Mouse (Mus musculus) MEL (cell line): ENCODE measurements at regions not wholly inside any gene's neighbourhood (a gene's known extent, or its start where the extent isn't known, plus 50 kb on each side); places are given as distances from the start of the nearest gene placed in this dataset.

ENCODE experiments used
- DNase-seq: peaks from one replicate; pipeline ENCODE4 v3.0.0; 2011; ENCODE audit warnings: low read depth, low spot score
- H3K27ac ChIP-seq: 2 replicates; pipeline ENCODE4 v1.5.1; 2012; ENCODE audit warnings: low read depth, mild to moderate bottlenecking, control low read depth, low read length, moderate library complexity; ENCODE audit not compliant: control insufficient read depth
- H3K27me3 ChIP-seq, 2 experiments: fragments of 150-350 bp in 1 of 2; sonication (generic) in 1 of 2; 2 replicates each; pipeline ENCODE4 v1.6.1; 2012; ENCODE audit warnings: low read length in 2 of 2, mild to moderate bottlenecking in 2 of 2, improper control_type of control experiment in 1 of 2, moderate library complexity in 1 of 2; ENCODE audit not compliant: insufficient read depth in 2 of 2, control insufficient read depth in 1 of 2
- H3K36me3 ChIP-seq, 2 experiments: 2 replicates each; pipeline ENCODE4 v1.6.1; 2012 to 2014; ENCODE audit warnings: low read length in 2 of 2, improper control_type of control experiment in 1 of 2, inconsistent platforms in 1 of 2, mild to moderate bottlenecking in 1 of 2; ENCODE audit not compliant: insufficient read depth in 2 of 2, control insufficient read depth in 1 of 2
- H3K4me1 ChIP-seq, 2 experiments: fragments of 150-350 bp in 1 of 2; sonication (generic) in 1 of 2; 2 replicates each; pipeline ENCODE4 v1.6.1; 2012; ENCODE audit warnings: low read length in 2 of 2, improper control_type of control experiment in 1 of 2, mild to moderate bottlenecking in 1 of 2; ENCODE audit not compliant: insufficient read depth in 2 of 2, control insufficient read depth in 1 of 2
- H3K4me3 ChIP-seq, 2 experiments: fragments of 150-350 bp in 1 of 2; sonication (generic) in 1 of 2; 2 replicates each; pipeline ENCODE4 v1.5.1; 2012; ENCODE audit warnings: low read depth in 2 of 2, low read length in 2 of 2, mild to moderate bottlenecking in 2 of 2, moderate library complexity in 2 of 2, control low read depth in 1 of 2, improper control_type of control experiment in 1 of 2; ENCODE audit not compliant: control insufficient read depth in 1 of 2, insufficient read depth in 1 of 2
- H3K79me2 ChIP-seq: 2 replicates; pipeline ENCODE4 v1.6.1; 2012; ENCODE audit warnings: mild to moderate bottlenecking, low read length, moderate library complexity; ENCODE audit not compliant: control insufficient read depth, poor library complexity, insufficient read depth
- H3K9ac ChIP-seq: 2 replicates; pipeline ENCODE4 v1.6.1; 2012; ENCODE audit warnings: low read depth, mild to moderate bottlenecking, control low read depth, low read length, moderate library complexity; ENCODE audit not compliant: control insufficient read depth, poor library complexity, severe bottlenecking
- H3K9me3 ChIP-seq: fragments of 150-350 bp; sonication (generic); replicated peaks from 2 replicates; pipeline ENCODE4 v1.6.1; 2012; ENCODE audit warnings: mild to moderate bottlenecking, low read length, improper control_type of control experiment, moderate library complexity; ENCODE audit not compliant: insufficient read depth
- BHLHE40 ChIP-seq: IDR thresholded peaks from 2 replicates; pipeline ENCODE4 v1.6.1; 2012; ENCODE audit warnings: low read depth, mild to moderate bottlenecking, inconsistent platforms, low read length, improper control_type of control experiment, borderline replicate concordance
- CHD2 ChIP-seq: IDR thresholded peaks from 2 replicates; pipeline ENCODE4 v1.6.1; 2011; ENCODE audit warnings: low read length, improper control_type of control experiment
- E2F4 ChIP-seq: IDR thresholded peaks from 2 replicates; pipeline ENCODE4 v1.6.1; 2011; ENCODE audit warnings: low read depth, low read length, improper control_type of control experiment, borderline replicate concordance
- ELF1 ChIP-seq: IDR thresholded peaks from 2 replicates; pipeline ENCODE4 v1.6.1; 2014; ENCODE audit warnings: low read depth, mild to moderate bottlenecking, inconsistent platforms, low read length, improper control_type of control experiment, moderate library complexity
- EP300 ChIP-seq, 2 experiments: IDR thresholded peaks; 2 replicates each; pipeline ENCODE4 v1.6.1; 2011; ENCODE audit warnings: improper control_type of control experiment in 2 of 2, low read length in 2 of 2, low read depth in 1 of 2, mild to moderate bottlenecking in 1 of 2
- GABPA ChIP-seq: IDR thresholded peaks from 2 replicates; pipeline ENCODE4 v1.6.1; 2012; ENCODE audit warnings: low read depth, mild to moderate bottlenecking, inconsistent platforms, low read length, improper control_type of control experiment, moderate library complexity
- HCFC1 ChIP-seq: IDR thresholded peaks from 2 replicates; pipeline ENCODE4 v1.6.1; 2012; ENCODE audit warnings: low read depth, mild to moderate bottlenecking, inconsistent platforms, low read length, improper control_type of control experiment, moderate library complexity
- JUND ChIP-seq: IDR thresholded peaks from 2 replicates; pipeline ENCODE4 v1.6.1; 2011; ENCODE audit warnings: low read depth, mild to moderate bottlenecking, improper control_type of control experiment, low read length
- KAT2A ChIP-seq: conservative IDR thresholded peaks from 2 replicates; pipeline ENCODE4 v1.6.1; 2012; ENCODE audit warnings: low read depth, low read length, improper control_type of control experiment, inconsistent platforms
- MAFK ChIP-seq: IDR thresholded peaks from 2 replicates; pipeline ENCODE4 v1.6.1; 2011; ENCODE audit warnings: low read depth, mild to moderate bottlenecking, low read length, improper control_type of control experiment, borderline replicate concordance
- MAX ChIP-seq: IDR thresholded peaks from 2 replicates; pipeline ENCODE4 v1.6.1; 2011; ENCODE audit warnings: low read length, improper control_type of control experiment
- MAZ ChIP-seq: IDR thresholded peaks from 2 replicates; pipeline ENCODE4 v1.6.1; 2012; ENCODE audit warnings: low read depth, mild to moderate bottlenecking, inconsistent platforms, low read length, improper control_type of control experiment
- MEF2A ChIP-seq: IDR thresholded peaks from 2 replicates; pipeline ENCODE4 v1.6.1; 2014; ENCODE audit warnings: low read depth, mild to moderate bottlenecking, inconsistent platforms, low read length, improper control_type of control experiment; ENCODE audit not compliant: poor library complexity, insufficient replicate concordance, severe bottlenecking; ENCODE audit errors: extremely low read depth
- MYB ChIP-seq: IDR thresholded peaks from 2 replicates; pipeline ENCODE4 v1.6.1; 2011; ENCODE audit warnings: mild to moderate bottlenecking, low read depth, low read length, improper control_type of control experiment
- MYC ChIP-seq: IDR thresholded peaks from 2 replicates; pipeline ENCODE4 v1.6.1; 2011; ENCODE audit warnings: low read depth, mild to moderate bottlenecking, low read length, improper control_type of control experiment, moderate library complexity
- NELFE ChIP-seq: IDR thresholded peaks from 2 replicates; pipeline ENCODE4 v1.6.1; 2011; ENCODE audit warnings: low read depth, low read length, improper control_type of control experiment
- NRF1 ChIP-seq: IDR thresholded peaks from 2 replicates; pipeline ENCODE4 v1.6.1; 2014; ENCODE audit warnings: low read depth, mild to moderate bottlenecking, inconsistent platforms, low read length, improper control_type of control experiment, moderate library complexity; ENCODE audit not compliant: poor library complexity, insufficient read depth, severe bottlenecking
- POLR2AphosphoS2 ChIP-seq: IDR thresholded peaks from 2 replicates; pipeline ENCODE4 v1.6.1; 2011; ENCODE audit warnings: low read length, improper control_type of control experiment
- POLR2AphosphoS5 ChIP-seq: IDR thresholded peaks from 2 replicates; pipeline ENCODE4 v1.6.1; 2012; ENCODE audit warnings: low read depth, borderline replicate concordance, mild to moderate bottlenecking, inconsistent platforms, low read length, moderate library complexity, mixed read lengths
- RCOR1 ChIP-seq: IDR thresholded peaks from 2 replicates; pipeline ENCODE4 v1.6.1; 2012; ENCODE audit warnings: low read depth, mild to moderate bottlenecking, inconsistent platforms, low read length, improper control_type of control experiment
- SIN3A ChIP-seq: IDR thresholded peaks from 2 replicates; pipeline ENCODE4 v1.6.1; 2012; ENCODE audit warnings: low read length, improper control_type of control experiment, inconsistent platforms
- SMC3 ChIP-seq: IDR thresholded peaks from 2 replicates; pipeline ENCODE4 v1.6.1; 2011; ENCODE audit warnings: low read depth, low read length, improper control_type of control experiment
- TAL1 ChIP-seq: IDR thresholded peaks from 2 replicates; pipeline ENCODE4 v1.6.1; 2012; ENCODE audit warnings: mild to moderate bottlenecking, inconsistent platforms, low read length, moderate library complexity, mixed read lengths
- TBP ChIP-seq: IDR thresholded peaks from 2 replicates; pipeline ENCODE4 v1.8.0; 2011; ENCODE audit warnings: low read depth, low read length, improper control_type of control experiment
- ZKSCAN1 ChIP-seq: IDR thresholded peaks from 2 replicates; pipeline ENCODE4 v1.6.1; 2012; ENCODE audit warnings: low read depth, mild to moderate bottlenecking, inconsistent platforms, low read length, improper control_type of control experiment, moderate library complexity
- ZMIZ1 ChIP-seq: IDR thresholded peaks from 2 replicates; pipeline ENCODE4 v1.6.1; 2012; ENCODE audit warnings: low read depth, mild to moderate bottlenecking, inconsistent platforms, low read length, improper control_type of control experiment, moderate library complexity
- ZNF384 ChIP-seq: IDR thresholded peaks from 2 replicates; pipeline ENCODE4 v1.6.1; 2012; ENCODE audit warnings: low read depth, mild to moderate bottlenecking, inconsistent platforms, low read length, improper control_type of control experiment

DNA sequence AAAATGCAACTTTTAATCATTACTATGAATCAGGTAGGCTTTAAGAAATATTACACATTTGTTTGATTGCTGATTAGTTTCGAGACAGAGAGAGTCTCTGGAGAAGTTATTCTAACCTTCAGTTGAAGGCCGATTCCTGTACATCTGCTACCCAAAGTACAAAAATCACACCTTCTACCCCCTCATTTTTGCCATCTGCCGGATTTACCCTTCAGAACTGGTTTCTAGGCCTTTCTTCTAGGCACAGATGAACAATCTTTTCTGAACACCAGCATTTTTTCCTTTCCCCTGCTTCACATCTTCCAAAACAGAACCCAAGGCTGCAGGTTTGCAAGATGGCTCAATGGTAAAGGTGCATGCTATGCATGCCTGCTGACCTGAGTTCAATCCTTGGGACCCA, 72.8 kb upstream of the Eepd1 start:
- H3K4me1 ChIP-seq = no peaks in the 10 kb centered on the region
- no peaks in the 10 kb centered on the region; a peak in 2 of 4 replicates for H3K27me3 ChIP-seq
- DNase-seq = no peak
- no peak overlapping the region for H3K9ac ChIP-seq
- no peak overlapping the region for H3K27ac ChIP-seq
- H3K4me3 ChIP-seq = no peak overlapping the region
- no peaks in the 10 kb centered on the region for H3K36me3 ChIP-seq
- TF ChIP-seq ZKSCAN1 (no peak), TAL1 (no peak), MYB (no peak), SMC3 (no peak), POLR2AphosphoS5 (no peak), MAFK (no peak), RCOR1 (no peak), MAX (no peak), ZMIZ1 (no peak), EP300 (IDR thresholded peaks at IDR 0.05; ENCODE audit: low read depth in 1 of 2, low read length in 2 of 2) (no peak), E2F4 (no peak), ZNF384 (no peak), HCFC1 (no peak), KAT2A (no peak), MYC (no peak), CHD2 (no peak), TBP (no peak), NELFE (no peak), GABPA (no peak), BHLHE40 (no peak)
- no peaks in the 10 kb centered on the region for H3K79me2 ChIP-seq
- no peaks in the 10 kb centered on the region for H3K9me3 ChIP-seq

DNA sequence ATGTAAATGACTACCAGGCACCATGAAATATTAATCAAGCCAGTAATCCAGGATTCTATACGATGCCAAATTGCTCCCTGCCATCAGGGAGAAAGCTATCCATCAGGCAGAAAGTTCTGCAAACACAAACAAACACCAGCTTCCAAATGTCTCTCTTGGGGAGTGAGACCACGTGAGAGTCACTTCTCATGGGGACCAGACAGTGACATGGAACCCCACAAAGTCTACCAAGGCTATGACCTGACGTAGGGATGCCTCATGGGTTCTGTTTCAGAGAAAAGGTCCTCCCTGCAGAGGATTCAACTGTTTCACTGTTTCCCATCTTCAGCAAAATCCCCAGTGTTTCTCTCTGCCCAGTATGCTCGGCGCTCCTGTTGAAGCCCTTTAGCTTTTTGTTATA, 71.6 kb upstream of the Eepd1 start:
- Histone ChIP-seq H3K4me1 (no peaks in the 10 kb centered on the region), H3K36me3 (no peaks in the 10 kb centered on the region), H3K9me3 (no peaks in the 10 kb centered on the region), H3K27ac (no peak overlapping the region), H3K27me3 (no peaks in the 10 kb centered on the region; a peak in 2 of 4 replicates), H3K79me2 (no peaks in the 10 kb centered on the region), H3K4me3 (no peak overlapping the region), H3K9ac (no peak overlapping the region)
- TF ChIP-seq MAX (no peak), JUND (no peak), RCOR1 (no peak), BHLHE40 (no peak), EP300 (IDR thresholded peaks at IDR 0.05; ENCODE audit: low read depth in 1 of 2, low read length in 2 of 2) (no peak), MEF2A (no peak), TAL1 (no peak), SIN3A (no peak), MAZ (no peak), ELF1 (no peak), ZKSCAN1 (no peak), POLR2AphosphoS5 (no peak), MYB (no peak), POLR2AphosphoS2 (no peak), NRF1 (no peak), E2F4 (no peak)
- DNase-seq = no peak
